Mouse (Mus musculus) right cerebral cortex, postnatal 36 days (tissue): ENCODE measurements at regions not wholly inside any gene's neighbourhood (a gene's known extent, or its start where the extent isn't known, plus 50 kb on each side); places are given as distances from the start of the nearest gene placed in this dataset.

Experiments used
- DNase-seq, 2 experiments: peaks; one replicate each; pipeline ENCODE4 v3.0.0; 2022; ENCODE audit warnings: low spot score in 2 of 2, mixed read lengths in 1 of 2

DNA sequence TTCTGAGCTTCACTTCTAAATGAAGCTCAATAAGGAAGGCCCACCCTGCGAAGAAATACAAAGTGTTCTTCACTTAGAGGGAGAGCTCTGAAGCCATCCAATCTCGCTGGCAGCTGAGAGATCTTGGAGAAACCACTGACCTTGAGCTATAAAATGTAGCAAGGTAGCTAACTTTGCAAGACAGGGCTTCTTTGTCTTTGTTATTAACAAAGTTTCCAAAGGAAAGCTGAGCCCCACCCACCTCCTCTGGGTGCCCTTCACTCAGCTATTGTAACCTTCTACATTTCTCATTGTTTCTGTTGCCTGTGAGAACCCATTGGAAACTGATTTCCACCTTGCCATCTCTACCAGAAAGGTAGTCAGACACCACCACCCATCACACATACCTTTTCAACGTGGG lies 57.2 kb upstream of the Usp9x start:
- DNase-seq = no peak

DNA sequence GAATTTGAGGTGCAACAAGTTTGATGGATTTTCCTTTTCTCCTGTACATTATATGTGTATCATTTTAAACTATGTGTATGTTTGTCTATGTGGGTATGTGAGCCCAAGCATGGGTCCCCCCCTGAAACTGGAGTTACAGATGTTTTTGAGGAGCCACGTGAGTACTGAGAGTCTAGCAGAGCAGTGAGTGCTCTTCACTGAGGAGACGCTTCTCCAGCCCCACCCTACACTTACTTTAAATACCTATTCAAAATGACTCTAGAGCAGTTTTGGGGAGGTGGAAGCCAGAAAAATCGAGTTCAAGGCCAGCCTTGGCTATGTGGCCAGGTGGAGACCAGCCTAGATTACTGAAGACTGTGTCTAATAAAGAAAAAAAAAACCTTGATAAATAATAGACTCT lies 58.2 kb upstream of the Usp9x start:
- no peak for DNase-seq

GRCm38 (mm10) chrX:12990777-12991176 lies 80.5 kb upstream of the Usp9x start:
- no peak for DNase-seq

- DNase-seq = no peak
Measured at GRCm38 (mm10) chrX:12977676-12978075, 93.6 kb upstream of the Usp9x start.

DNA sequence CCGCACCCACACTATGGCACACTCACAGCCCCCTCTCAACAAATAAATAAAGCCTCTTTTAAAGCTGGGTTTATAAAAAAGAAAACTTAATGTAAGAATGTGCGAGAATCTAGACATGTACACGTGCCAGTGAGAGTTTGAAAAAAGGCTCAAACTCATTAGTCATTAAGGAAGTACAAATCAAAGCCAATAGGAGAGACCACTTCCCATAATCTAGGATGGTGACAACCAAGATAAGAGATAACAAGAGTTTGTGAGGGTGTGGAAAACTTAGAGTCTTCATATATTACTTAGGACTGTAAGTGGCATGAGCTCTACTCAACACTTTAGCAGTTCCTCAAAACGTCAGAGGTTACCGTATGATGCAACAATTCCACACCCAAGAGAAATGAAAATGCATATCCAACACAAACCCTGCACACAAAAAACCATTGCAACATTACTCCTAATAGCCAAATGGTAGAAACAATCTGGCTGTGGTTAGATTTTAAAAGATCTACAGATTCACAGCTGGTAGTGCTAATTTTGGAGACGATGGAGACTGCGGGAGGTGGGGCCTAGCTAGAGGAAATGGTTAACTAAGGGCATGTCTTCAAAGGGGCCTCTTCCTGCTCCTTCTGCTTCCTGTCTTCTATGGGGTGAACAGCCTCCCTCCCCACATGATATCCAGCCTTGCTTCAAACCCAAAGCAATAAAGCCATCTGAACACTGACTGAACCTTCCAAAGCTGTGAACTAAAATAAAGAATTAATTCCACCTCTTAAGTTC lies 102.1 kb upstream of the Usp9x start:
- no peak for DNase-seq

DNA sequence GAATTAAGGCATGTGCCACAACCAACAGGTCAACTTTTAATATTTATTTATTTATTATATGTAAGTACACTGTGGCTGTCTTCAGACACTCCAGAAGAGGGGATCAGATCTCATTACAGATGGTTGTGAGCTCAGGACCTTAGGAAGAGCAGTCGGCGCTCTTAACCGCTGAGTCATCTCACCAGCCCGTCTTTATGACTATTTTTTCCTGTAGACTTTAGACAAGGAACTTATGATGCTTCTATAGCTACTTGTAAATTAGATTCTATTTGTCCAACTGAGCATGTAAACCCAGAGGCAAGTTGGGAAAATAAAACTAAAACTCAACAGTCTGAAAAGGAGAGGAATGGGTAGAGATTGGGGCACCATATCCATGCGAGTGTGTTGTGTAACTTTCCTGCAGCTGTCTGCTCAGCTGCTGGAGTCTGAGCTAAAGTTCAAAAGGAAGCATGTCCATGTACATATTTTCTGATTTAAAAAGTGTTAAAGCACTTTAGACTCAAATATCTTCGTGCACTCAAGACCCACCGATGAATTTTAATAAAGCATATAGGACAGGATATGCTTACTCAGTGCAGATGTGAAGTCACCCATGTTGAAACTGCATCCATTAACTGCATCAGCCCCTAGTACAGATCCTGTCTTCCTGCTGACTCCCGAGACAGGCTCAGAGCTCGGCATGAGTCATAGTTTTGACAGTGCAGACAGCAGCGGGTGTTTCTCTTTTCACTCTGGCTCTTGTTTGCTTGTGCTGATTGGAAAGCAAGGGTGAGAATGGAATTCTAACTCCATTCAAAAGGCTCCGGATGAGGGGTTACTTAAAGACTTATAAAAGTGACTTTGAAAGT lies 111.6 kb upstream of the Usp9x start:
- DNase-seq = peak in 1 of 2 experiments; percentile 3

DNA sequence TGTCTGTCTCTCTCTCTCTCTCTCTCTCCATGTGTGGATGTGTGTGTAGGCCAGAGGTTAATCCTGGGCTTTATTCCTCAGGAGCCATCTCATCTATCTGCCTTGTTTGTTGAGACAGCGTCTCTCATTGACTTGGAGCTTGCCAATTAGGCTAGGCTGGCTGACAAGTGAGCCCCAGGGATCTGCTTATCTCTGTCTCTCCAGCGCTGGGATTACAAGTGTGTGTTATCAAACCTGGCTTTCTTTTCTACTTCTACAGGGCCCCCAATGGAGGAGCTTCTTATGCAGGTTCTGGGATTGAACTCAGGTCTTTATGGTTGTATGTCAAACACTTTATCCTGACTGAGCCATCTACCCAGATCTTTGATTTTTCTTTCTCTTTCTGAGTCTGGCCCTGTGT lies 112.4 kb upstream of the Usp9x start:
- DNase-seq = no peak

- peak; percentile 49 for DNase-seq
Measured at GRCm38 (mm10) chrX:12950928-12951660, 120.2 kb upstream of the Usp9x start.

DNA sequence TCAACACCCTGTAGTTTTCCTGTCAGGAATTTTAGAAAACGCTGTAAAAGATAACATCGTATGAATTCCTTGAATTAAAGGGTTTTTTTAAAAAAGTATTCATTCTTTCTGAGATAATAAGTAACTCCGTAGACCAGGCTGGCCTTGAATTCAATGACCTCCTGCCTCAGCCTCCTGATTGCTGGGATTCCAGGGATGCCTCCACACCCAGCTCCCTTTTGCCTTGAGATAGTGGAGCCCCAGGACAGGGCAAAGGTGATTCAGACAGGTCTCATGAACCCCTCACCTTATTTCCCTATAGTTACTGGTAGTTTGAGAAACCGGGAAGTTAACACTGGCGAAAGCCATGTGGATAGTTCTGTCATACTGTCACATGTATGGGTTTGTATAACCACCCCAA lies 128.8 kb upstream of the Usp9x start:
- DNase-seq = no peak

- DNase-seq = peak; percentile 9 to 13
Measured at GRCm38 (mm10) chrX:12936406-12937172, 134.7 kb upstream of the Usp9x start.

DNA sequence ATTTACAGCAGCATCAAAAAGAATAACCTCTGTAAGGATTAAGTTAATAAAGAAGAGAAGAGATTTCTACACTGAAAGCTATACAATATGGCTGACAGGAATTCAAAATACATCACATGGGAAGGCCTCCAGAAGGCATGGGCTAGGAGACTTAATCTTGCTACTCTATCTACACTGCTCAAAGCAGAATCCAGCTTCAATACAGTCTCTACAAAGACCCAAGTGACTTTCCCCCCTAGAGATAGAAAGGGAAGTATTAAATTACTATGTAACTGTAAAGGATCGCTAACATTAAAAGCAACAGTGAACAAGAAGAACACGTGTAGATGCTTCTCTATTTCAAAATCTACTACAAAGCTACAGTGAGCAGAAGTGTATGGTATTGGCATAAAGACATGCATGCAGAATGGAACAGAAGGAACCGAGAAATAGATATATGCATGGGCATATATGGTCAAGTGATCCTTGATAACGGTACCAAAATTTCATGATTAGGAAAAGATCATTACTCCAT lies 137.9 kb upstream of the Usp9x start:
- DNase-seq = no peak

GRCm38 (mm10) chrX:12930242-12930641 lies 141.1 kb upstream of the Usp9x start:
- DNase-seq = no peak

DNA sequence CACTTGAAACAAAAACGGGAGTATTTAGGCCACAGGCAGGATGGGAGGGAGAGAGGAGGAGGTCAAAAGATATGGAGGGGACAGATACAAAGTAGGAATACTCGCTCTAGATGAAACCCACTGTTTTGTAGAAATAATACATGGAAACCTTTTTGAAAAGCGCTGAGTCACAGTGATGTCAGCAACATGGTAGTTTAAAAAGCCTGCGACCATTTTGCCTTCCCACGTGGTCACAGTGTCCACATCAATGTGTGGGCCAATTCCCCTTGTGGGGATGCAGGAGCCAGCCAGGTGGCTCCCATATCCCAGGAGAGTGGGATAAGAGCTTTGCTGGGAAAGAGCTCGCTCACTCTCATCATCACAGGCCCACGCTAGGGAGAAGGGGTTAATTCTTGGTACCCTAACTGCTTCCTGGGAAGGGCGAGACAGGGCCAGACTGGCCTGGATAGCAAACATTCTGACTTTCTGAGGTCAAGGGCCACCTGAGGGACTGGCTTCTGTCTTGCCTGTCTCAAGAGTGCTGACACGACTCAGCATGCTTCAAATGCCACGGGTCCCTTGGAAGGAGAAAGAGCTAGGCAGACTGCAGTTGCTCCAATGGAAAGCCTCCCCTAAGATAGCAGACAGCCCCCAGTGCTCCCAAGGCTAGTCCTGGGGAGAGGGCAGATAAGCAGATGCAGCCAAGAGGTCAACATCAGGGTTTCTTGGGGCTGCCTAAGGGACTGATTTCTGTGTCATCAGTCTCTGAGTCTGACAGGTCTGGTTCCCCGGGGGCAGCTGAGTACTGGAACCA lies 143.3 kb upstream of the Usp9x start:
- DNase-seq = no peak

GRCm38 (mm10) chrX:12924705-12925644 lies 146.3 kb upstream of the Usp9x start:
- no peak for DNase-seq

DNA sequence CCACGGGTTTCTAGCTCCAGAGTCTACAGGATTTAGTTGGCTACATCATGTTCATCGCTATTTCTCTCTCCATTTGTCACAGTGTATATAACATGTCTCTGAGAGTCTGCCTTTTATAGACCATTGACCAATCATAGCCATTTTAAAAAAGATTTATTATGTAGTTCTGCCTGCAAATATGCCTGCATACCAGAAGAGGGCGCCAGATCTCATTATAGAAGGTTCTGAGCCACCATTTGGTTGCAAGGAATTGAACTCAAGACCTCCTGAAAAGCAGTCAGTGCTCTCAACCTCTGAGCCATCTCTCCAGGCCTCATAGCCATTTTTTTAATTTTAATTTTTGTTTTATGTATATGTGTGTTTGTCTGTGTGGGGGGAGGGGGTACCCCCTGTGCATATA lies 151.7 kb upstream of the Usp9x start:
- no peak for DNase-seq

DNA sequence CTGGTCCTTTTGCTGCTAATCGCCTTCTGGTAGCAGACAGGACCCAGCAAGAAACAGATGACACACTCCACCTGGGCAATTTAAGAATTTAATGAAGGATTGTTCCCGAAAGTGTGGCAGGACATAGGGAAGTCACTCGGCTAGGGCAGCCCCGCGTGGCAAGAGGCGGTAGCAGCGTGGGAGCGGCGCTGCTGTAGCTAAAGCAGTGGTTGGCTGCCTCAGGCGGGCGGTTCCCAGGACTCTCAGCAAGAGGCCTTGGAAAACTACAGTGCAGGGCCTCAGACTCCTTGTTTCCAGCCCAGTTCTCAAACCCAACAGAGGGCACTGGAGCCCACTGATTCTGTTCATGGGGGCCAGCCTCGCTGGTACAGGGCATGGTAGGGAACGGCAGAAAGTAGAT lies 154.2 kb upstream of the Usp9x start:
- peak in 1 of 2 experiments; percentile 1 for DNase-seq

GRCm38 (mm10) chrX:12916684-12917083 lies 154.6 kb upstream of the Usp9x start:
- DNase-seq = no peak

- no peak for DNase-seq
Measured at GRCm38 (mm10) chrX:12900256-12900655, 138.4 kb upstream of the Med14 start.

- no peak for DNase-seq
Measured at GRCm38 (mm10) chrX:12891468-12891867, 129.6 kb upstream of the Med14 start.

GRCm38 (mm10) chrX:12889482-12889808 lies 127.6 kb upstream of the Med14 start:
- no peak for DNase-seq
